Mouse (Mus musculus) liver (tissue): ENCODE results near the gene Cdh22.

ENCODE experiments used
- DNase-seq: peaks from one replicate; pipeline ENCODE4 v3.0.0-alpha.2; 2020; ENCODE audit warnings: mixed read lengths

Cdh22 gene

GRCm38 (mm10) chr2:165248967-165249366 is 14.3 kb upstream of the Cdh22 start:
- no peak for DNase-seq

- no peak for DNase-seq
Measured at GRCm38 (mm10) chr2:165246349-165246748, 11.7 kb upstream of the Cdh22 start.

- DNase-seq, result no peak
Measured at GRCm38 (mm10) chr2:165243122-165243720, 8.6 kb upstream of the Cdh22 start.

- DNase-seq, result no peak
Measured at GRCm38 (mm10) chr2:165242575-165242974, 7.9 kb upstream of the Cdh22 start.

- DNase-seq, result no peak
Measured at GRCm38 (mm10) chr2:165241786-165242185, 7.1 kb upstream of the Cdh22 start.

- no peak for DNase-seq
Measured at GRCm38 (mm10) chr2:165240371-165240770, 5.7 kb upstream of the Cdh22 start.

- DNase-seq, result no peak
Measured at GRCm38 (mm10) chr2:165239533-165240144, 5.0 kb upstream of the Cdh22 start.

GRCm38 (mm10) chr2:165238416-165239145 is 3.9 kb upstream of the Cdh22 start:
- DNase-seq, result no peak

- no peak for DNase-seq
Measured at GRCm38 (mm10) chr2:165234291-165234612, 401 bp downstream of the Cdh22 start.

- peak; percentile 52 for DNase-seq
Measured at GRCm38 (mm10) chr2:165233491-165234290, 962 bp downstream of the Cdh22 start.

- DNase-seq, result no peak
Measured at GRCm38 (mm10) chr2:165229050-165229449, 5.6 kb downstream of the Cdh22 start.

GRCm38 (mm10) chr2:165223837-165224236 is 10.8 kb downstream of the Cdh22 start:
- DNase-seq, result no peak

GRCm38 (mm10) chr2:165221952-165222351 is 12.7 kb downstream of the Cdh22 start:
- no peak for DNase-seq

GRCm38 (mm10) chr2:165220347-165220945 is 14.2 kb downstream of the Cdh22 start:
- DNase-seq, result no peak

- DNase-seq, result no peak
Measured at GRCm38 (mm10) chr2:165218954-165219353, 15.7 kb downstream of the Cdh22 start.

GRCm38 (mm10) chr2:165217361-165218149 is 17.1 kb downstream of the Cdh22 start:
- DNase-seq, result no peak

GRCm38 (mm10) chr2:165215103-165215951 is 19.3 kb downstream of the Cdh22 start:
- DNase-seq, result peak; percentile 7

GRCm38 (mm10) chr2:165211426-165212079 is 23.1 kb downstream of the Cdh22 start:
- no peak for DNase-seq

- no peak for DNase-seq
Measured at GRCm38 (mm10) chr2:165210948-165211347, 23.7 kb downstream of the Cdh22 start.

- no peak for DNase-seq
Measured at GRCm38 (mm10) chr2:165207689-165208088, 27.0 kb downstream of the Cdh22 start.

- no peak for DNase-seq
Measured at GRCm38 (mm10) chr2:165207086-165207485, 27.6 kb downstream of the Cdh22 start.
